Mouse (Mus musculus): Measurements from ENCODE around the gene Mpped2. TPM values are rescaled to one million over a fixed set of nuclear protein-coding genes. Genes with fewer than 3 reads are reported as not detected.

The Mpped2 gene
- total and polyA plus RNA-seq, 3 experiments = not detected

DNA sequence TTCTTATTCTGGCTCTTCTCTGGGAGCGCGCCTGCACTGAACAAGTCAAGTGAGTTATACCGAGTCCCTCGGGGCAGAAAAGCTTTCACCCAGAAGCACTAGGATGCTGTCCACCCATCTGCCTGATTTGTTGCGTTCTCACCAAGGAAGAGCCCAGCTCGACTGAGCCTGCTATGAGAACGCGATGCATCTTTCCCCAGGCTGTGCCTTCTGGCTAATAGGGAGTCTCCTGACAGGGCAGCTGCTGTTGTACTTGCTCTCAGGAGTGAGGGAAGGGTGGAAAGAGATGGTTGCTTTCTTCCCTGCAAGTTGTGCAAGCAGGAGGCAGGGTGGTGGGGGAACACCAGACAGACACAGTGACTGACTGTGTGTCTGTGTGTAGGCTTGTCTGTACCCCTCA is 37.5 kb downstream of the Mpped2 start:
- dilution Hi-C loops (cut with MboI; ENCODE audit: extremely low pct_ligation_motif_present, extremely low pct_unique_long_range_greater_than_20kb, low sequenced_read_pairs) = no loop called here
- Histone ChIP-seq H3K27ac (ENCODE audit: insufficient read depth, low read depth) (no peak overlapping the region), H3K4me1 (ENCODE audit: control insufficient read depth in 1 of 2, insufficient read depth in 2 of 2) (no peaks in the 10 kb centered on the region), H3K4me2 (ENCODE audit: insufficient read depth, low read depth, poor library complexity, severe bottlenecking) (no peak overlapping the region), H3K4me3 (replicated peaks in 1 of 3; ENCODE audit: low read depth in 2 of 3, low read length in 2 of 3, poor library complexity in 1 of 3) (peak overlapping the region in 1 of 3 experiments; percentile 5), H3K9ac (ENCODE audit: insufficient read depth, low read depth) (no peak overlapping the region), H3K36me3 (replicated peaks in 1 of 2; ENCODE audit: control insufficient read depth in 1 of 2, insufficient read depth in 1 of 2, low read length in 1 of 2) (no peaks in the 10 kb centered on the region), H3K79me2 (replicated peaks; ENCODE audit: control insufficient read depth, extremely low read depth, insufficient read depth, poor library complexity, severe bottlenecking) (no peaks in the 10 kb centered on the region), H3K9me3 (replicated peaks; ENCODE audit: low read length) (peaks cover 73% of the 10 kb centered on the region), H3K27me3 (replicated peaks) (no peaks in the 10 kb centered on the region)
- TF ChIP-seq MAFK (IDR thresholded peaks at IDR 0.05; ENCODE audit: insufficient replicate concordance, low read length) (no peak), TCF12 (IDR thresholded peaks at IDR 0.05; ENCODE audit: low read depth, low read length) (no peak)
- DNase-seq (ENCODE audit: extremely low read depth) = no peak
- in situ Hi-C loops (cut with MboI; ENCODE audit: low pct_ligation_motif_present, low pct_unique_long_range_greater_than_20kb, low sequenced_read_pairs) = no loop called here

DNA sequence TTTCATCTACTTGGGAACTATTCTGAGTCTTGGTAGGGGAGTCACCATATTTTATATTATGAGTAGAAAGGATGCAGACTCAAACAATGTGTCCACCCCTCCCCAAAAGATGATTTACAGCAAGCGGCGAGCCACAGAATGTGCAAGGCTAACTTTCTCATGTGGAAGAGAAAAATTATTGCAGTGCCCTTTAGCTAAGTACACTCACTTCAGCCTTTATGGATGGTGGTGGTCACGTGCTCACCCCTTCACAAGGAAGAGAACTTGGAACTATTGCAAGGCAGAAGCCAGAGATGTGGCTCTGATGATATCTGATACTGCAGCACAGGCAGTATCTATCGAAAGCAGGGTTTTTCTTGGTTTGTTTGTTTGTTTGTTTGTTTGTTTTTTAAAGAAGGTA is 38.4 kb downstream of the Mpped2 start:
- no peaks in the 10 kb centered on the region for H3K27me3 ChIP-seq (replicated peaks)
- peaks cover 75% of the 10 kb centered on the region for H3K9me3 ChIP-seq (replicated peaks; ENCODE audit: low read length)
- TF ChIP-seq SIN3A (IDR thresholded peaks at IDR 0.05; ENCODE audit: low read length) (no peak), RCOR1 (conservative IDR thresholded peaks at IDR 0.05; ENCODE audit: low read depth, low read length) (no peak), NELFE (IDR thresholded peaks at IDR 0.05; ENCODE audit: low read depth, low read length) (no peak), TCF12 (IDR thresholded peaks at IDR 0.05; ENCODE audit: low read depth, low read length) (no peak), PAX5 (IDR thresholded peaks at IDR 0.05; ENCODE audit: low read length) (no peak), MAX (IDR thresholded peaks at IDR 0.05; ENCODE audit: low read length) (no peak), MAFK (IDR thresholded peaks at IDR 0.05; ENCODE audit: insufficient replicate concordance, low read length) (no peak), CTCF (conservative IDR thresholded peaks at IDR 0.05 in 1 of 2, IDR thresholded peaks at IDR 0.05 in 1 of 2; ENCODE audit: low read depth in 2 of 2, low read length in 2 of 2) (no peak), POLR2A (IDR thresholded peaks at IDR 0.05; ENCODE audit: low read depth, low read length) (no peak), E2F4 (IDR thresholded peaks at IDR 0.05; ENCODE audit: insufficient replicate concordance, low read depth, low read length) (no peak), UBTF (IDR thresholded peaks at IDR 0.05; ENCODE audit: low read depth, low read length) (no peak), JUN (IDR thresholded peaks at IDR 0.05; ENCODE audit: insufficient read depth, low read depth, low read length) (no peak), IRF4 (IDR thresholded peaks at IDR 0.05; ENCODE audit: low read depth, low read length) (no peak), NRF1 (IDR thresholded peaks at IDR 0.05; ENCODE audit: low read depth, low read length) (no peak), GABPA (IDR thresholded peaks at IDR 0.05; ENCODE audit: insufficient replicate concordance, low read depth, low read length) (no peak), MAZ (IDR thresholded peaks at IDR 0.05; ENCODE audit: low read depth, low read length) (no peak), BHLHE40 (IDR thresholded peaks at IDR 0.05; ENCODE audit: low read depth, low read length) (no peak)
- no peaks in the 10 kb centered on the region for H3K79me2 ChIP-seq (replicated peaks; ENCODE audit: control insufficient read depth, extremely low read depth, insufficient read depth, poor library complexity, severe bottlenecking)
- H3K4me2 ChIP-seq (ENCODE audit: insufficient read depth, low read depth, poor library complexity, severe bottlenecking) = no peak overlapping the region
- no peak overlapping the region for H3K27ac ChIP-seq (ENCODE audit: insufficient read depth, low read depth)
- H3K9ac ChIP-seq (ENCODE audit: insufficient read depth, low read depth) = no peak overlapping the region
- dilution Hi-C loops (cut with MboI; ENCODE audit: extremely low pct_ligation_motif_present, extremely low pct_unique_long_range_greater_than_20kb, low sequenced_read_pairs) = no loop called here
- DNase-seq (ENCODE audit: extremely low read depth) = no peak
- no peaks in the 10 kb centered on the region for H3K4me1 ChIP-seq (ENCODE audit: control insufficient read depth in 1 of 2, insufficient read depth in 2 of 2)
- no peaks in the 10 kb centered on the region for H3K36me3 ChIP-seq (replicated peaks in 1 of 2; ENCODE audit: control insufficient read depth in 1 of 2, insufficient read depth in 1 of 2, low read length in 1 of 2)
- no peak overlapping the region for H3K4me3 ChIP-seq (replicated peaks in 1 of 3; ENCODE audit: low read depth in 2 of 3, low read length in 2 of 3, poor library complexity in 1 of 3)
- in situ Hi-C loops (cut with MboI; ENCODE audit: low pct_ligation_motif_present, low pct_unique_long_range_greater_than_20kb, low sequenced_read_pairs) = no loop called here

All from CH12.LX (cell line).